Mouse (Mus musculus): ENCODE measurements around the gene Dnmbp.

GRCm38 (mm10) chr19:43926141-43926987 lies 13.6 kb downstream of the Dnmbp start:
- TF ChIP-seq TAL1 (IDR thresholded peaks at IDR 0.05; ENCODE audit: low read length) (no peak), GATA1 (IDR thresholded peaks at IDR 0.05; ENCODE audit: low read length) (no peak)
